Mouse (Mus musculus): ENCODE results near the gene Tmem120b.

GRCm38 (mm10) chr5:123035564-123035963 is 32.7 kb upstream of the Tmem120b start:
- no peak for TF ChIP-seq CTCF (IDR thresholded peaks at IDR 0.05; ENCODE audit: control insufficient read depth, insufficient read depth, low read length)
- no peak for TF ChIP-seq POLR2A (IDR thresholded peaks at IDR 0.05; ENCODE audit: borderline replicate concordance, control insufficient read depth, low read depth, low read length)
